Mouse (Mus musculus) megakaryocyte progenitor cell, adult 5-6 weeks (primary cell): Measurements from ENCODE around the gene Mrpl9. TPM values are rescaled to one million over a fixed set of nuclear protein-coding genes. Genes with fewer than 3 reads are reported as not detected.

ENCODE experiments used
- ATAC-seq: replicated peaks from 2 replicates; pipeline ENCODE4 v1.8.0; 2016; ENCODE audit warnings: mild to moderate bottlenecking, moderate TSS enrichment, inconsistent platforms; ENCODE audit not compliant: poor library complexity
- total RNA-seq, 2 experiments: library from RNA; stranded (forward) in 1 of 2; stranded (reverse) in 1 of 2; fragments of 157-497, 149-512 nt in 1 of 2; fragments of 200-1000 nt in 1 of 2; gene quantifications; 2 replicates each; pipeline versions ENCODE4 v1.2.3 to v1.2.4; 2015 to 2017

Gene Mrpl9
- total RNA-seq, 2 experiments from 2014 or later: 53.0 to 53.3 TPM

- ATAC-seq: no peak
Observed at GRCm38 (mm10) chr3:94463926-94464578, 20.9 kb downstream of the Mrpl9 start.

- ATAC-seq: no peak
Observed at GRCm38 (mm10) chr3:94465632-94466430, 22.7 kb downstream of the Mrpl9 start.

GRCm38 (mm10) chr3:94468931-94469330, 25.8 kb downstream of the Mrpl9 start:
- peak; percentile 37; the same call in 1 of the 2 replicates for ATAC-seq

GRCm38 (mm10) chr3:94472447-94473114, 29.5 kb downstream of the Mrpl9 start:
- ATAC-seq: no peak

GRCm38 (mm10) chr3:94473115-94473505, 30.0 kb downstream of the Mrpl9 start:
- ATAC-seq: no peak

GRCm38 (mm10) chr3:94473567-94474232, 30.6 kb downstream of the Mrpl9 start:
- no peak for ATAC-seq

- ATAC-seq: no peak
Observed at GRCm38 (mm10) chr3:94476301-94477035, 33.4 kb downstream of the Mrpl9 start.

- ATAC-seq: no peak
Observed at GRCm38 (mm10) chr3:94477444-94477843, 34.3 kb downstream of the Mrpl9 start.

- ATAC-seq: peak; percentile 79
Observed at GRCm38 (mm10) chr3:94477981-94478422, 34.9 kb downstream of the Mrpl9 start, which contains the start of gene Celf3. TSS of gene Celf3 (plus strand) at chr3:94478295.

GRCm38 (mm10) chr3:94478591-94479169, 35.6 kb downstream of the Mrpl9 start:
- ATAC-seq: no peak

GRCm38 (mm10) chr3:94479564-94479963, 36.4 kb downstream of the Mrpl9 start:
- 0 out of 2 replicates have a peak, but pooled peaks have one; percentile 13 for ATAC-seq

- no peak for ATAC-seq
Observed at GRCm38 (mm10) chr3:94480291-94480884, 37.3 kb downstream of the Mrpl9 start, which contains the start of gene Riiad1. TSS of gene Riiad1 (minus strand) at chr3:94480341.

- ATAC-seq: no peak
Observed at GRCm38 (mm10) chr3:94481429-94481828, 38.3 kb downstream of the Mrpl9 start.

GRCm38 (mm10) chr3:94482764-94483385, 39.8 kb downstream of the Mrpl9 start:
- ATAC-seq: peak; percentile 69

GRCm38 (mm10) chr3:94483790-94484439, 40.8 kb downstream of the Mrpl9 start:
- no peak for ATAC-seq

- ATAC-seq: no peak
Observed at GRCm38 (mm10) chr3:94485922-94486321, 42.8 kb downstream of the Mrpl9 start.

- no peak for ATAC-seq
Observed at GRCm38 (mm10) chr3:94487581-94487980, 44.5 kb downstream of the Mrpl9 start.

- no peak for ATAC-seq
Observed at GRCm38 (mm10) chr3:94497162-94497561, 54.0 kb downstream of the Mrpl9 start.
